In genomic region chr1:162108726-162109436, GRCm38 (mm10) we compare ENCODE assay signal across 10 mouse cellular contexts.
DNase-seq lines count a peak whose midpoint lies in the region; ATAC-seq lines count a peak whose summit lies in the region.
"Had no signal": no experiment of that assay in that cellular context is flagged by ENCODE, and none has a peak within 500 bp of the region (broad histone marks: within the 10 kb centered on the region; RNA-seq: fewer than 3 reads in every experiment).

No protein-coding gene starts in this region.

- peak overlapping the region; percentile 12; the same call in 1 of the 2 replicates for H3K27ac ChIP-seq in hindbrain, embryonic 12.5 days
- H3K27ac ChIP-seq in midbrain, embryonic 12.5 days (replicated peaks), result no peak overlapping the region

- peak overlapping the region; percentile 11; the same call in 1 of the 2 replicates for H3K4me2 ChIP-seq in hindbrain, embryonic 12.5 days (replicated peaks)
- no peak overlapping the region for H3K4me2 ChIP-seq in midbrain, embryonic 12.5 days (replicated peaks)

- no peaks in the 10 kb centered on the region for H3K9me3 ChIP-seq in hindbrain, embryonic 12.5 days (replicated peaks)
- H3K9me3 ChIP-seq in midbrain, embryonic 12.5 days, result no peaks in the 10 kb centered on the region

- H3K27me3 ChIP-seq in hindbrain, embryonic 12.5 days, result no peaks in the 10 kb centered on the region
- no peaks in the 10 kb centered on the region for H3K27me3 ChIP-seq in midbrain, embryonic 12.5 days

- H3K4me3 ChIP-seq in hindbrain, embryonic 12.5 days, result no peak overlapping the region
- no peak overlapping the region for H3K4me3 ChIP-seq in midbrain, embryonic 12.5 days
- H3K4me3 ChIP-seq: myocyte had no signal

- WGBS in hindbrain, embryonic 12.5 days, result 35% methylated on average over 6 of the region's 6 CpGs
- 33% methylated on average over 6 of the region's 6 CpGs for WGBS in midbrain, embryonic 12.5 days

- H3K4me1 ChIP-seq in hindbrain, embryonic 12.5 days, result peaks cover 15% of the 10 kb centered on the region
- peaks cover 17% of the 10 kb centered on the region; the same call in 1 of the 2 replicates for H3K4me1 ChIP-seq in midbrain, embryonic 12.5 days

- peak; percentile 66 for ATAC-seq in hindbrain, embryonic 12.5 days (ENCODE audit: low FRiP score)
- peak; percentile 67 for ATAC-seq in midbrain, embryonic 12.5 days (ENCODE audit: low FRiP score, low read depth)

- H3K9ac ChIP-seq in hindbrain, embryonic 12.5 days, result no peak overlapping the region
- H3K9ac ChIP-seq in midbrain, embryonic 12.5 days (replicated peaks), result no peak overlapping the region

- peak; percentile 24 for DNase-seq in cerebellum, adult 9-10 months
- no peak for DNase-seq in cerebellum, adult 11 months
- peak; percentile 17 for DNase-seq in R1 (ENCODE audit: low read depth, low spot score)
- DNase-seq in gastrocnemius, adult 8-10 months (ENCODE audit: low spot score in 2 of 2), result no peak
- no peak for DNase-seq in gastrocnemius, postnatal 4 days (ENCODE audit: low spot score in 2 of 2)
- DNase-seq in B cell, adult 2 months, result no peak
- DNase-seq: adrenal gland, postnatal 25 days had no signal

- no peaks in the 10 kb centered on the region for H3K36me3 ChIP-seq in hindbrain, embryonic 12.5 days
- H3K36me3 ChIP-seq in midbrain, embryonic 12.5 days, result no peaks in the 10 kb centered on the region

Comparison
In these comparisons a context has a peak if more than half of its experiments do, and no peak if none do; other contexts are left out.
1. DNase-seq: peak in cerebellum, adult 9-10 months (single experiment) and R1 (single experiment); none in cerebellum, adult 11 months (single experiment), gastrocnemius, adult 8-10 months (0 of 2), gastrocnemius, postnatal 4 days (0 of 2) and B cell, adult 2 months (0 of 2).